Mouse (Mus musculus) layer of hippocampus, adult 9-10 months (tissue): ENCODE results near the gene Gpc2.

ENCODE experiments used
- DNase-seq: peaks from one replicate; pipeline ENCODE4 v3.0.0; 2022; ENCODE audit warnings: low spot score

Gpc2 gene

DNA sequence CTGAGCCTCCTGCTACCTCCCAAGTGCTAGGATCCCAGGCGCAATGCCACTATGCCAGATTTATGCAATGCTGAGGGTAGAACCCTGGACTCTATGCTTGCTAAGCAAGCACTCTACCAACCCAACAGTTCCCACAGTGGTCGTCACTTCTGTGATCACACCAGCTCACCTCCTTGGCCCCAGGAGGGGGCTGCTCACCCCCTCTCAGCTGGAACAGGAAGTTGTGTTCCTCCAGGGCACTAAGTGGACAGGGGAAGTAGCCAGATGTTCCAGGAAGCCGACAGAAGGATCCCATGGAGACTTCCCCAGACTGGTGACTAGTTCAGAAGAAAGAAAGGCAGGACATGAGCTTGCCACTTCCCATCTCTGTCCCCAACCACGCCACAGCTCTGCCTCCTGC is 17.8 kb downstream of the Gpc2 start:
- DNase-seq: no peak

DNA sequence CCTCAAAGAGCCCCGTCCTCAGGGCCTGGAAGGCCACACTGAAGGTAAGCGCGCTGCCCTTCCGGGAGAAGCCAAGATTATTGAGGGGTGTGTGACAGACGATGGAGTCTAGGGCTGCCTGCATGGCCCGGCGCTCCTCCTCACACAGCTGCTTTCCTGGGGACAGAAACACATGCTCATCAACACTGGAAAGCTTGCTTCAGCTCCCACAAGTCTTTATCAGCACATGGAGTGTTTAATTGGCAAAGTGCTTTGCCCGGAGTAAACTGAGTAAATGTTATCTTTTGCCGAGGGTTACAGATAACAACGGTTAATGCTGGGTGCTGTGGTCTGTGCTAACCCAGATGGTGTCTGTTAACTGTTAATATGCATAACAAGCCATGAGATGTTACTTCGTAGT is 19.0 kb downstream of the Gpc2 start:
- no peak for DNase-seq

GRCm38 (mm10) chr5:138260051-138260450 is 19.8 kb downstream of the Gpc2 start:
- no peak for DNase-seq

GRCm38 (mm10) chr5:138258993-138259392 is 20.8 kb downstream of the Gpc2 start:
- no peak for DNase-seq

GRCm38 (mm10) chr5:138258542-138258941 is 21.3 kb downstream of the Gpc2 start:
- DNase-seq: no peak

DNA sequence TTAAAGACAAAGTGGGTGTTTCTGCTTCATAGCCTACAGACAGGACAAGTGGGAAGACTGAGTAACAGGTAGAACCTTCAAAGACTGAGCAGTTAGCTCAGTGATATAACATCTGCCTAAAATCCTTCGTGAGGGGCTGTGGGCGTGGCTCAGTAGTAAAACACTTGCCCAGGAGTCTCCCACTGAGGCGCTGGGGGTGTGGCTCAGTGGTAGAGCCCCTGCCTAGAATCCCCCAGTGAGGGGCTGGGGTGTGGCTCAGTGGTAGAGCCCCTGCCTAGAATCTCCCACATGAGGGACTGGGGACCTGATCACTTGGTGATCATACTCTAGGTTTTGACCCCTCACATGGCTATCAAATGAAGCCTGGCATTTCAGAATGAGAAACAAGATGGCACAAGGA is 21.7 kb downstream of the Gpc2 start:
- DNase-seq: no peak

GRCm38 (mm10) chr5:138257585-138257978 is 22.2 kb downstream of the Gpc2 start:
- no peak for DNase-seq

- DNase-seq: no peak
Observed at GRCm38 (mm10) chr5:138256966-138257584, 22.7 kb downstream of the Gpc2 start.

DNA sequence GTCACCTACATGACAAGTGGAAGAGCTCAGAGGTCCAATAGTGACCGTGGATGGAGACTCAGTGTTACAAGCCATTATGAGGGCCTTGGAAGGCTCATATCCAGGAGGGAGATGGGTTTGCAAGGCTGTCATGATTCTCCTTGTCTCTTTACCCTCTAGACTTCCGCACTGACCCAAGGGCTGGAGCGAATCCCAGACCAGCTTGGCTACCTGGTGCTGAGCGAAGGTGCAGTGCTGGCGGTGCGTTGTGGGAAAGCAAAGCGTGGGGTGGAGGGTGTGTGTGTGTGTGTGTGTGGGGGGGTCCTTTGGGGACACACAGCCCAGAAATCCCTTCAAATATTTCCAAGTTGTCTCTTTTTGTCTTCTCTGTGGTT is 23.7 kb downstream of the Gpc2 start:
- DNase-seq: no peak

- DNase-seq: peak; percentile 97
Observed at GRCm38 (mm10) chr5:138255353-138256093, 24.3 kb downstream of the Gpc2 start, which contains the start of gene Lamtor4. Gene Lamtor4, plus strand, starts transcription at chr5:138255482.

DNA sequence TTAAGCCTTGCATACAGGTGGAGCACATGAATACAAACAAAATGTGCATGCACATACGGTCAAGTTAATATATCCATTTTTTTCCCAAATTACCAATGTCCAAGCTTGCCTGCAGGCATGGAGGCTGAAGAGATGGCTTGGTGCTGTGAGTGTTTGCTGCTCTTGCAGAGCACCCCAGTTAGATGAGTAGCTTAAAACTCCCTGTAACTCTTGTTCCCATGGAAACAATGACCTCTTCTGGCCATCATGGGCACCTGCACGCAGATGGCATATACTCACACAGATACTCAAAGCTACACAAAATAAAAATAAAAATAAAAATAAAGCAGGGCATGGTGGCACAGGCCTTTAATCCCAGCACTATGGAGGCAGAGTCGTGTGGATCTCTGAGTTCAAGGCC is 26.7 kb downstream of the Gpc2 start:
- no peak for DNase-seq

- no peak for DNase-seq
Observed at GRCm38 (mm10) chr5:138251144-138251543, 28.7 kb downstream of the Gpc2 start.

- no peak for DNase-seq
Observed at GRCm38 (mm10) chr5:138241511-138241910, 38.3 kb downstream of the Gpc2 start.

DNA sequence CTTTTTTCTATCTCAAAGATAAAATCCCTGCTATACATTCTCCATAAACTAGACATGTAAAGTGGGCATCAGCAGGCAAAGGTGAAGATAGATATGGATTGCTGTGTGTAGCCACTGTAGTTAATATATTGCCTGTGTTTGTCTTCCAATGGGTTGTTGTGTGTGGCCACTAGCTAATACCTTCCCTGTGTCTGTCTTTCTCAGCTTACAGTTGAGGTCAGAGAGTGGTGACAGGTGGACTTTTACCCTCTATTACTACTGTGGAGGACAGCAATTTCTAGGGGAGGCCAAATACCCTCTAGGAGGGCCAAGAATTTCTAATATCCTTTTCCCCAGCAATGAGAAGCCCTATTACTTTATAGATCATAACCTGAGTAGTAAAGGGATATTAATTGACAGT is 45.6 kb downstream of the Gpc2 start:
- no peak for DNase-seq

- DNase-seq: no peak
Observed at GRCm38 (mm10) chr5:138233778-138234177, 46.0 kb downstream of the Gpc2 start.

GRCm38 (mm10) chr5:138229511-138229910 is 50.3 kb downstream of the Gpc2 start:
- DNase-seq: no peak

GRCm38 (mm10) chr5:138228026-138228425 is 51.8 kb downstream of the Gpc2 start:
- no peak for DNase-seq

DNA sequence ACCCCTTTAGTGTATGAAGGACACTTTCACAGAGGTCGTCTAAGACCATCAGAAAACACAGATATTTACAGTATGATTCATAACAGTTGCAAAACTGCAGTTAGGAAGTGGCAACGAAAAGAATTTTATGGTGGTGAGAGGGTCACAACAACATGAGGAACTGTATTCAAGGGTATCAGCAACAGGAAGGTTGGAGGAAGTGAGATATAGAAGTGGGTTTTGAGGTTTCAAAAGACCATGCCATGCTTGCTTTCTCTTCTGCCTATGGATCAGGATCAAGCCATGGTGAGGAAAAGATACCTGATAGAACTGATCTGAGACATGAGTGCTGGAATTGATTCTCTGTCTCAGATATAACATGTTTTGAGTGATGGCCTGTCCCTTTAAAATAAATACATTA is 52.4 kb downstream of the Gpc2 start:
- DNase-seq: no peak

DNA sequence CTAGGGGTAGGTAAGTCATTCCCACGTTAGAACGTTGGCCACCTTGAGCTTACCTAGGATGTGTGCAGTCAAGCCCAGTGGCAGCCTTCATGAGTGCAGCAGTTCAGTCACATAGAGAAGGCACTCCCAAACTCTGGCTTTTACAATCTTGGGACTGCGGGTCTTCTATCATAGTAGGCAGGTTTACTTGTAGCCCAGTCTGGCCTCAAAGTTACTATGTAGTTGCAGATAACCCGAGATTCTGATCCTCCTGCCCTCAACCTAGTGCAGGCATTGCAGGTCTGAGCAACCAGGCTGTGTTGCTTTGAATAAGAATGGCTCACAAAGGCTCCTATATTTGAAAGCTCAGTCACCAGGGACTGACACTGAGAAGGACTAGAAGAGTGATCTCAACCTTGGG is 53.3 kb downstream of the Gpc2 start:
- no peak for DNase-seq

- no peak for DNase-seq
Observed at GRCm38 (mm10) chr5:138225700-138226099, 54.1 kb downstream of the Gpc2 start, which contains the start of gene Nxpe5. Gene Nxpe5, plus strand, starts transcription at chr5:138225898.
